In the genomic region with DNA sequence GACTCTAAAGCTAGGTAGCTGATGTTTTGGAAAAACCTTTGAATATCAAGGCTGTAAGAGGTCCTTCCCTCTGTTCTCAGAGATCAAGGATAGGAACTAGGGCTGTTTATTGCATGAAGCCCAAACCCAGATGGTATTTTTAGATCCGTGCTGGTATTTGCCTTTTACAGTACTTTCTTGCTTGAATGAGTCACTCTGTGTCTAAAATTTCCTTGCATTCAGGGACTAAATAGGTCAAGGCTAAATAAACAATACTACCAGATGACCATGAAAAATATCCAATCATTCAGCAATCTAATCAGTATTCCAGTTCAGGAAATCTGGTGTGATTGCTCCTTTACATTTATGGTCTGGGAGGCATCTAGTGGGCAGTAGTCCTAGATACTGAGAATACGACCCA, we compare ENCODE assay signal across 25 mouse cellular contexts.
A peak's percentile ranks its signal among the peaks of the same experiment; 100 is the strongest.
DNase-seq lines count a peak whose midpoint lies in the region.
"Had no signal": no experiment of that assay in that cellular context is flagged by ENCODE, and none has a peak within 500 bp of the region (broad histone marks: within the 10 kb centered on the region; RNA-seq: fewer than 3 reads in every experiment).

No protein-coding gene starts in this region.

- no peak overlapping the region for H3K4me3 ChIP-seq in hindbrain, embryonic 10.5 days
- H3K4me3 ChIP-seq: embryonic facial prominence, embryonic 10.5 days; embryonic facial prominence, embryonic 13.5 days; gastrocnemius, adult 2 months; heart, embryonic 12.5 days; heart, embryonic 15.5 days; hindbrain, embryonic 12.5 days; hindbrain, embryonic 15.5 days had no signal

- DNase-seq in adrenal gland, adult 2 months: peak; percentile 16
- DNase-seq in adrenal gland, adult 18-20 months (ENCODE audit: low spot score in 2 of 2): no peak
- peak; percentile 58 for DNase-seq in Muller cell, postnatal 12 days (ENCODE audit: inconsistent ontology term)
- peak; percentile 69 for DNase-seq in brain, adult 2 months (ENCODE audit: low read depth, low spot score)
- DNase-seq in urinary bladder, postnatal 36 days (ENCODE audit: low spot score in 2 of 2): no peak
- no peak for DNase-seq in hindbrain, embryonic 10.5 days (ENCODE audit: low spot score)
- DNase-seq in cerebellum, adult 11 months: no peak
- DNase-seq: adrenal gland, postnatal 10 days; adrenal gland, postnatal 36 days; cerebellum, adult 9-11 months; cerebellum, postnatal 25 days; embryo, embryonic 11 days; forebrain, postnatal 0 days; gastrocnemius, adult 2 months; gastrocnemius, postnatal 14 days; heart, postnatal 14 days; heart, postnatal 4 days; kidney, adult 2 months had no signal

- H3K9me3 ChIP-seq in hindbrain, embryonic 10.5 days: no peaks in the 10 kb centered on the region
- H3K9me3 ChIP-seq: embryonic facial prominence, embryonic 10.5 days; embryonic facial prominence, embryonic 13.5 days; heart, embryonic 12.5 days; heart, embryonic 15.5 days; hindbrain, embryonic 12.5 days; hindbrain, embryonic 15.5 days had no signal

- no peaks in the 10 kb centered on the region for H3K36me3 ChIP-seq in hindbrain, embryonic 10.5 days
- H3K36me3 ChIP-seq: embryonic facial prominence, embryonic 10.5 days; embryonic facial prominence, embryonic 13.5 days; heart, embryonic 12.5 days; heart, embryonic 15.5 days; hindbrain, embryonic 12.5 days; hindbrain, embryonic 15.5 days had no signal

- no peaks in the 10 kb centered on the region for H3K4me1 ChIP-seq in hindbrain, embryonic 10.5 days (replicated peaks)
- H3K4me1 ChIP-seq: embryonic facial prominence, embryonic 10.5 days; embryonic facial prominence, embryonic 13.5 days; heart, embryonic 12.5 days; heart, embryonic 15.5 days; hindbrain, embryonic 12.5 days; hindbrain, embryonic 15.5 days had no signal

- no peaks in the 10 kb centered on the region for H3K27me3 ChIP-seq in hindbrain, embryonic 10.5 days (ENCODE audit: insufficient read depth, poor library complexity, severe bottlenecking)
- H3K27me3 ChIP-seq: embryonic facial prominence, embryonic 13.5 days; heart, embryonic 12.5 days; heart, embryonic 15.5 days; hindbrain, embryonic 12.5 days; hindbrain, embryonic 15.5 days; Patski had no signal

- WGBS in hindbrain, embryonic 10.5 days: 78% methylated on average over 2 of the region's 2 CpGs

- H3K27ac ChIP-seq in hindbrain, embryonic 10.5 days: no peak overlapping the region
- H3K27ac ChIP-seq: embryonic facial prominence, embryonic 10.5 days; embryonic facial prominence, embryonic 13.5 days; gastrocnemius, adult 2 months; heart, embryonic 15.5 days; hindbrain, embryonic 12.5 days; hindbrain, embryonic 15.5 days had no signal

Comparison
In these comparisons a context has a peak if more than half of its experiments do, and no peak if none do; other contexts are left out.
1. DNase-seq: peak in adrenal gland, adult 2 months (single experiment), Muller cell, postnatal 12 days (single experiment) and brain, adult 2 months (single experiment); none in adrenal gland, adult 18-20 months (0 of 2), urinary bladder, postnatal 36 days (0 of 2), hindbrain, embryonic 10.5 days (single experiment) and cerebellum, adult 11 months (single experiment).